Mouse (Mus musculus) cerebellum, adult 18-20 months (tissue): ENCODE data around the gene Lamb3.
"Not testable (repeated sequence)": the region's sequence is repeated elsewhere in the genome, so short reads cannot be mapped to it uniquely, and the experiment has no call there.

Experiments
- DNase-seq, 2 experiments: peaks; one replicate each; pipeline ENCODE4 v3.0.0; 2021

Lamb3 gene

GRCm38 (mm10) chr1:193252616-193253015 lies 45.1 kb downstream of the Lamb3 start:
- no peak for DNase-seq

- not testable (repeated sequence) for DNase-seq
These were observed 46.4 kb downstream of the Lamb3 start for GRCm38 (mm10) chr1:193253895-193254294.

- no peak for DNase-seq
These were observed 47.5 kb downstream of the Lamb3 start for GRCm38 (mm10) chr1:193255032-193255431.

GRCm38 (mm10) chr1:193255488-193256288 lies 48.2 kb downstream of the Lamb3 start:
- DNase-seq: peak; percentile 82 to 86

GRCm38 (mm10) chr1:193256289-193256577 lies 48.7 kb downstream of the Lamb3 start:
- no peak for DNase-seq

GRCm38 (mm10) chr1:193256621-193257098 lies 49.2 kb downstream of the Lamb3 start:
- peak; percentile 45 to 58 for DNase-seq

- no peak for DNase-seq
These were observed 52.1 kb downstream of the Lamb3 start for GRCm38 (mm10) chr1:193259559-193259958.

- no peak for DNase-seq
These were observed 54.5 kb downstream of the Lamb3 start for GRCm38 (mm10) chr1:193261897-193262548.

- DNase-seq: no peak
These were observed 55.8 kb downstream of the Lamb3 start for GRCm38 (mm10) chr1:193263026-193263907.

- DNase-seq: no peak
These were observed 56.6 kb downstream of the Lamb3 start, which contains the start of gene Hsd11b1 for GRCm38 (mm10) chr1:193263955-193264598. Hsd11b1 (minus strand) TSS chr1:193264075.

GRCm38 (mm10) chr1:193265734-193266133 lies 58.2 kb downstream of the Lamb3 start:
- no peak for DNase-seq

GRCm38 (mm10) chr1:193270965-193271763 lies 63.7 kb downstream of the Lamb3 start:
- no peak for DNase-seq

GRCm38 (mm10) chr1:193272137-193272915 lies 64.8 kb downstream of the Lamb3 start:
- DNase-seq: peak; percentile 28 to 53

- peak; percentile 53 to 54 for DNase-seq
These were observed 65.6 kb downstream of the Lamb3 start, which contains the start of gene G0s2 for GRCm38 (mm10) chr1:193272916-193273601. G0s2 (minus strand) TSS chr1:193273217.

GRCm38 (mm10) chr1:193274407-193275071 lies 67.0 kb downstream of the Lamb3 start:
- no peak for DNase-seq

GRCm38 (mm10) chr1:193278414-193279045 lies 71.0 kb downstream of the Lamb3 start:
- DNase-seq: no peak

GRCm38 (mm10) chr1:193279492-193279891 lies 72.0 kb downstream of the Lamb3 start:
- no peak for DNase-seq

- DNase-seq: no peak
These were observed 73.8 kb downstream of the Lamb3 start for GRCm38 (mm10) chr1:193281344-193281743.

- DNase-seq: no peak
These were observed 76.8 kb downstream of the Lamb3 start for GRCm38 (mm10) chr1:193284228-193284779.
